Mouse (Mus musculus) liver, postnatal 0 days (tissue): ENCODE results near the gene Ptpre.
A peak's percentile ranks its signal among the peaks of the same experiment; 100 is the strongest.

Source experiments
- CTCF ChIP-seq: sonication (generic); IDR thresholded peaks from 2 replicates; pipeline ENCODE4 v1.5.1; 2016; ENCODE audit warnings: antibody characterized with exemption, low read depth
- EP300 ChIP-seq: IDR thresholded peaks from 2 replicates; pipeline ENCODE4 v1.6.1; 2016; ENCODE audit warnings: antibody characterized with exemption, low read depth, mild to moderate bottlenecking

DNA sequence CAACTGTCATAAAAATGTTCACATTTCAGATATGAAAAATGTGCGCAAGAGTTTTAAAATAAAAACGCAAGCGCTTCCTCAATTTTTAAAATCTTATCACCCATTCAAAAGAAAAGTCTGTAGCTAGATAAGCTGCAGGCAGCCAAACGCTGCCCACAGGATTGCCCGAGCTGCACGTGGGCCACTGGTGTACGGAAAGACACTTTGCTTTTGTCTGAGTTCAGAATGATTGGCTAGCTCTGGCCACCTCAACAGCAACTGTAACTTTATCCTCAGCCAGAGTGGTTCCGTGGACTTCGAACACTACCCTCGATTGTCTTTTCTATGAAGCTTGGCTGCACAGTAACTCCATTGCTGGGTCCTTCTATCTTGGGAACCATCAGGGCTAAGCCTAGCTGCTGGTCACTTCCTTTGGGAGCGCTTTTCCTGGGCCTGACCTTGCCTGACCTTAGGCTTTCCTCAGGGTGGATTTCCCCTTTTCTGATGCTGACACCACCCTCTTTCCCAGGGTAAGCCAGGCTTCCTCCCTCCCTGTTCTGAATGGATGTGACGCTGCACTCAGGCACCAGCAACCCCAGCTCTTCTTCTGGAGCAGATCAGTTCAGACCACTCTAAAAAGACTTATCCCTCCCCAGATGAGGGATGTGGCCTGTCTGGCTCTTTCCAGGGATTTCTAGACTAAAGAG, 60.5 kb downstream of the Ptpre start:
- TF ChIP-seq CTCF (no peak), EP300 (peak; percentile 75)
